Mouse (Mus musculus) liver, adult 2 months (tissue): Measurements from ENCODE around the gene Ifna4. TPM values are rescaled to one million over a fixed set of nuclear protein-coding genes. Genes with fewer than 3 reads are reported as not detected.
"Not testable (repeated sequence)": the region's sequence is repeated elsewhere in the genome, so short reads cannot be mapped to it uniquely, and the experiment has no call there.

Source experiments
- DNase-seq: peaks from one replicate; pipeline ENCODE4 v3.0.0-alpha.2; 2011; ENCODE audit warnings: low read depth, low spot score; ENCODE audit errors: extremely low read depth
- H3K27ac ChIP-seq: fragments of 200-500 bp; replicated peaks from 2 replicates; pipeline ENCODE4 v1.5.1; 2012; ENCODE audit warnings: low read depth, mild to moderate bottlenecking, control low read depth, inconsistent platforms, low read length; ENCODE audit not compliant: insufficient read depth
- H3K27me3 ChIP-seq: fragments of 200-500 bp; 2 replicates; pipeline ENCODE4 v1.6.1; 2012; ENCODE audit warnings: mild to moderate bottlenecking, moderate library complexity, low read length, inconsistent platforms; ENCODE audit not compliant: control insufficient read depth, insufficient read depth
- H3K36me3 ChIP-seq: fragments of 200-500 bp; 2 replicates; pipeline ENCODE4 v1.6.1; 2012; ENCODE audit warnings: low read length, inconsistent platforms; ENCODE audit not compliant: control insufficient read depth, insufficient read depth
- H3K4me1 ChIP-seq: fragments of 200-500 bp; 2 replicates; pipeline ENCODE4 v1.6.1; 2011; ENCODE audit warnings: low read length; ENCODE audit not compliant: control insufficient read depth, insufficient read depth
- H3K4me3 ChIP-seq: fragments of 200-500 bp; 2 replicates; pipeline ENCODE4 v1.5.1; 2011; ENCODE audit warnings: low read depth, mild to moderate bottlenecking, control low read depth, low read length, moderate library complexity; ENCODE audit not compliant: insufficient read depth
- H3K79me2 ChIP-seq: fragments of 200-500 bp; 2 replicates; pipeline ENCODE4 v1.6.1; 2012; ENCODE audit warnings: inconsistent platforms, mild to moderate bottlenecking, low read length, moderate library complexity; ENCODE audit not compliant: control insufficient read depth, insufficient read depth
- H3K9ac ChIP-seq: fragments of 200-500 bp; 2 replicates; pipeline ENCODE4 v1.6.1; 2012; ENCODE audit warnings: low read depth, mild to moderate bottlenecking, control low read depth, inconsistent platforms, low read length
- CTCF ChIP-seq: fragments of 200-500 bp; IDR thresholded peaks from 2 replicates; pipeline ENCODE4 v1.5.1; 2011; ENCODE audit warnings: low read depth, low read length, control low read depth
- POLR2A ChIP-seq: fragments of 200-500 bp; IDR thresholded peaks from 2 replicates; pipeline ENCODE4 v1.6.1; 2011; ENCODE audit warnings: low read length, control low read depth; ENCODE audit not compliant: insufficient read depth; ENCODE audit errors: extremely low read depth
- WGBS: fragments of 180-500 bp; shearing (Covaris S2); methylation state at CpG from one replicate; pipeline ENCODE4 v1.1.7; 2018; 5-methylcytosine and 5-hydroxymethylcytosine counted together
- polyA plus RNA-seq: library from polyadenylated mRNA; depleted of rRNA; stranded (reverse); fragments of >200 nt; gene quantifications from 2 replicates; pipeline ENCODE4 v1.2.3, GENCODE M21; 2012
- total RNA-seq: library from RNA; depleted of rRNA; stranded (reverse); fragments of >200 nt; gene quantifications from 2 replicates; pipeline ENCODE4 v1.2.3, GENCODE M21; 2014

Ifna4 gene
- total and polyA plus RNA-seq, 2 experiments: not detected

DNA sequence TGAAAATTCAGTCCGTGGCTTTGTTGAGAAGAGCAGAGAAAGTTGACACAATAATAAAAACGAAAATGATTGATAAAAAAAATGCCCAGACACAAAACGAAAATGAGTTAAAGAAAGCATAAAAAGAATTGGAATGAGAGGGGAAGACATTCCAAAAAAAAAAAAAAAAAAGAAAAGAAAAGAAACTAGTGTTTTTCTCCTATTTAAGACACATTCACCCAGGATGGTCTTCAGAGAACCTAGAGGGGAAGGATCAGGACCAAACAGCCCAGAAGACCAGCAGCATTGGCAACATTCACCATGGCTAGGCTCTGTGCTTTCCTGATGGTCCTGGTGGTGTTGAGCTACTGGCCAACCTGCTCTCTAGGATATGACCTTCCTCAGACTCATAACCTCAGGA lies 25.7 kb upstream of the Ifna4 start, which contains the start of gene Ifna7:
Ifna7 (plus strand) TSS at position 301 of the 400 bp plus-strand sequence.
- Histone ChIP-seq H3K9ac (no peak within 1 kb of the TSS), H3K4me3 (no peak within 1 kb of the TSS), H3K27me3 (no peaks in the 10 kb centered on the region), H3K4me1 (no peaks in the 10 kb centered on the region), H3K27ac (no peak within 1 kb of the TSS), H3K36me3 (no peaks in the 10 kb centered on the region), H3K79me2 (no peaks in the 10 kb centered on the region)
- DNase-seq: no peak
- TF ChIP-seq POLR2A (no peak), CTCF (no peak)
- 48% methylated on average over 3 of the region's 3 CpGs for WGBS

DNA sequence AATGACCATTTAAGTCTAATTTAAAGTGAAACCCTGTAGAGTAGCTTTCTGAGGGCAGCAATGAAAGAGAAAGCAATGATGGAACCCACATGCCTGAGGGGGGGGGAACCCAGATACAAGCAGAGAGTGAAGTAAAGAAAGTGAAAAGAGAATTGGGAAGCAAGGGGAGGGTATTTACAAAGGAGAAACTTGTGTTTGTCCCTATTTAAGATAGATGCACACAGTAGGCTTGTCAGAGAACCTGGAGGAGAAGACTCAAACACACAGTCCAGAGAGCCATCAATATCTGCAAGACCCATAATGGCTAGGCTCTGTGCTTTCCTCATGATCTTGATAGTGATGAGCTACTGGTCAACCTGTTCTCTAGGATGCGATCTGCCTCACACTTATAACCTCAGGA lies 22.0 kb upstream of the Ifna4 start, which contains the start of gene Ifna11:
Ifna11 (plus strand) TSS at position 301 of the 400 bp plus-strand sequence.
- Histone ChIP-seq H3K79me2 (no peaks in the 10 kb centered on the region), H3K27me3 (no peaks in the 10 kb centered on the region), H3K4me3 (no peak within 1 kb of the TSS), H3K9ac (no peak within 1 kb of the TSS), H3K36me3 (no peaks in the 10 kb centered on the region), H3K27ac (no peak within 1 kb of the TSS), H3K4me1 (no peaks in the 10 kb centered on the region)
- DNase-seq: no peak
- 79% methylated on average over 1 of the region's 1 CpGs for WGBS
- TF ChIP-seq CTCF (no peak), POLR2A (no peak)

DNA sequence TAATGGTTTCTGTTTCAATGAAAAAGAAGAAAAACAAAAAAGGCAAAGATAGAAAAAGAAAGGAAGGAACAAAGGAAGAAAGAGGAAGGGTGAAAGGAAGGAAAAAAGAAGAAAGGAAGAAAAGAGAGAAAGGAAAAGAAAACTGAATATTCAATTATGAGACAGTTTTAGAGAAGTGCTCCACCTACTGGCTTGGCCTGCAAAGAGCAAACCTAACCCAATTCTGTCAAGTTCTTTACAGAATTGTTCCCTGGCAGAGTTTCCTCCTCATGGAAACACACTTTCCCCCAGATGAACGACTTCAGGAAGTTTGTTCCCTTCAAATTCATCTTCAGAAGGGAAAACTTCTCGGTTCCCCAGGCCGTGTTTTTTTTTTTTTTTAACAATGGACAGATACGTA lies 18.7 kb upstream of the Ifna4 start:
- Histone ChIP-seq H3K4me1 (no peaks in the 10 kb centered on the region), H3K27ac (no peak overlapping the region), H3K36me3 (no peaks in the 10 kb centered on the region), H3K9ac (no peak overlapping the region), H3K79me2 (no peaks in the 10 kb centered on the region), H3K27me3 (no peaks in the 10 kb centered on the region), H3K4me3 (no peak overlapping the region)
- 25% methylated on average over 4 of the region's 4 CpGs for WGBS
- DNase-seq: no peak
- no peak; the same call in 1 of the 2 replicates for TF ChIP-seq CTCF
- TF ChIP-seq POLR2A: no peak

DNA sequence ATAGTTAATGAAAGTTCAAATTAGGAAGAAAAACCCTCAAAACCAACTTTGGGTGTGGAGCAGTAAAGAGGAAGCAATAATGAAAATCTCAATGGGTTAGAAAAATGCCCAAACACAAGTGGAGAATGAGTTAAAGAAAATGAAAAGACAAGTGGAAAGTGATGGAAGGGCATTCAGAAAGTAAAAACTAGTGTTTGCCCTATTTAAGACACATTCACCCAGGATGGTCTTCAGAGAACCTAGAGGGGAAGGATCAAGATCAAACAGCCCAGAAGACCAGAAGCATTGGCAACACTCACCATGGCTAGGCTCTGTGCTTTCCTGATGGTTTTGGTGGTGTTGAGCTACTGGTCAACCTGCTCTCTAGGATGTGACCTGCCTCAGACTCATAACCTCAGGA lies 14.5 kb upstream of the Ifna4 start, which contains the start of gene Ifna6:
Ifna6 (plus strand) TSS at position 301 of the 400 bp plus-strand sequence.
- H3K79me2 ChIP-seq, H3K4me3 ChIP-seq, DNase-seq, H3K9ac ChIP-seq, H3K27me3 ChIP-seq, H3K4me1 ChIP-seq, H3K36me3 ChIP-seq, H3K27ac ChIP-seq: not testable (repeated sequence)

DNA sequence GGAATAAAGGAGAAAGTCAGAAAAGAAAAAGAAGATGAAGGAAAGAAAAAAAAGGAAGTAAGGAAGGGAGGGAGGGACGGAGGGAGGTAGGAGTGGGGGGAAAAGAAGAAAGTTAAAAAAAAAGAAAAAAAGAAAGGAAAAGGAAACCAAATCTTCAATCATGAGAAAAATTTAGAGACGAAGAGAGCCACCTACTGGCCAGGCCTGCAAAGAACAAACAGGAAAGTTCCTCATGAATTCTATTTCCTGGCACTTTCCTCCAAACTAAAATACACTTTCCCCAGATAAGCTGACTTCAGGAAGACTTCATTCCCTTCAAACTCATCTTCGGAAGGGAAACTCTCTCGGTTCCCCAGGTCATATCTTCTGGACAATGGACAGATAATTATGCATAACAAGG lies 11.1 kb upstream of the Ifna4 start:
- Histone ChIP-seq H3K4me1 (no peaks in the 10 kb centered on the region), H3K9ac (no peak overlapping the region), H3K27me3 (no peaks in the 10 kb centered on the region), H3K36me3 (no peaks in the 10 kb centered on the region), H3K79me2 (no peaks in the 10 kb centered on the region), H3K4me3 (no peak overlapping the region), H3K27ac (no peak overlapping the region)
- TF ChIP-seq POLR2A: no peak
- 0 out of 2 replicates have a peak, but pooled peaks have one; percentile 31 for TF ChIP-seq CTCF
- peak; percentile 8 for DNase-seq
- WGBS: 31% methylated on average over 4 of the region's 4 CpGs

DNA sequence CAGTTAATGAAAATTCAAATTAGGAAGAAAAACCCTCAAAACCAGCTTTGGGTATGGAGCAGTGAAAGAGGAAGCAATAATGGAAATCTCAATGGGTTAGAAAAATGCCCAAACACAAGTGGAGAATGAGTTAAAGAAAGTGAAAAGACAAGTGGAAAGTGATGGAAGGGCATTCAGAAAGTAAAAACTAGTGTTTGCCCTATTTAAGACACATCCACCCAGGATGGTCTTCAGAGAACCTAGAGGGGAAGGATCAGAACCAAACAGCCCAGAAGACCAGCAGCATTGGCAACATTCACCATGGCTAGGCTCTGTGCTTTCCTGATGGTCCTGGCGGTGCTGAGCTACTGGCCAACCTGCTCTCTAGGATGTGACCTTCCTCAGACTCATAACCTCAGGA lies 6.4 kb upstream of the Ifna4 start, which contains the start of gene Ifna5:
Ifna5 (plus strand) TSS at position 301 of the 400 bp plus-strand sequence.
- WGBS: 66% methylated on average over 1 of the region's 1 CpGs
- DNase-seq, H3K27me3 ChIP-seq, H3K36me3 ChIP-seq, H3K4me1 ChIP-seq, H3K9ac ChIP-seq, H3K4me3 ChIP-seq, H3K79me2 ChIP-seq, H3K27ac ChIP-seq: not testable (repeated sequence)
